Mouse (Mus musculus) hindbrain, postnatal 0 days (tissue): ENCODE results near the gene Glis2. TPM values are rescaled to one million over a fixed set of nuclear protein-coding genes. Genes with fewer than 3 reads are reported as not detected.

Experiments
- ATAC-seq: fragments of 200-750 bp; cut with Nextera tagmentation; 2 replicates; pipeline ENCODE4 v1.8.0; 2017; ENCODE audit warnings: mild to moderate bottlenecking, moderate TSS enrichment, moderate library complexity
- DNase-seq: peaks from one replicate; pipeline ENCODE4 v3.0.0-alpha.2; 2015; ENCODE audit warnings: low spot score
- H3K27ac ChIP-seq: fragments of 300-500 bp; sonication (generic); 2 replicates; pipeline ENCODE4 v1.5.1; 2014; ENCODE audit warnings: mild to moderate bottlenecking
- H3K27me3 ChIP-seq: fragments of 300-500 bp; sonication (generic); 2 replicates; pipeline ENCODE4 v1.6.1; 2014; ENCODE audit warnings: low read length, mixed read lengths; ENCODE audit not compliant: insufficient read depth
- H3K36me3 ChIP-seq: fragments of 300-500 bp; sonication (generic); 2 replicates; pipeline ENCODE4 v1.6.1; 2014; ENCODE audit warnings: low read length, mixed read lengths; ENCODE audit not compliant: insufficient read depth
- H3K4me1 ChIP-seq: fragments of 300-500 bp; sonication (generic); 2 replicates; pipeline ENCODE4 v1.6.1; 2014; ENCODE audit warnings: antibody characterized with exemption, low read length, mixed read lengths; ENCODE audit not compliant: insufficient read depth
- H3K4me2 ChIP-seq: fragments of 300-500 bp; sonication (generic); 2 replicates; pipeline ENCODE4 v1.6.1; 2014; ENCODE audit warnings: low read depth, mild to moderate bottlenecking, low read length, moderate library complexity, mixed read lengths
- H3K4me3 ChIP-seq: fragments of 300-500 bp; sonication (generic); 2 replicates; pipeline ENCODE4 v1.5.1; 2014; ENCODE audit warnings: low read length
- H3K9ac ChIP-seq: fragments of 300-500 bp; sonication (generic); replicated peaks from 2 replicates; pipeline ENCODE4 v1.6.1; 2014; ENCODE audit warnings: mild to moderate bottlenecking, low read length, moderate library complexity, mixed read lengths
- H3K9me3 ChIP-seq: fragments of 300-500 bp; sonication (generic); 2 replicates; pipeline ENCODE4 v1.6.1; 2016; ENCODE audit warnings: low read length, mixed read lengths
- CTCF ChIP-seq: IDR thresholded peaks from 2 replicates; pipeline ENCODE4 v1.5.1; 2016; ENCODE audit warnings: antibody characterized with exemption, control low read depth, low read depth
- WGBS: fragments of 180-500 bp; shearing (Covaris S2); extraction: QIAGEN DNeasy Blood & Tissue Kit; methylation state at CpG from one replicate; pipeline ENCODE4 v1.1.7; 2014; 5-methylcytosine and 5-hydroxymethylcytosine counted together
- polyA plus RNA-seq: library from polyadenylated mRNA; unstranded; fragments of >200 nt; fragmentation: Nextera tagmentation; extraction: Ambion mirVana; gene quantifications from 2 replicates; pipeline ENCODE4 v1.2.1, GENCODE M21; 2015
- total RNA-seq: library from RNA; depleted of rRNA; stranded (reverse); fragments of >200 nt; gene quantifications from 2 replicates; pipeline ENCODE4 v1.2.3, GENCODE M21; 2014

The Glis2 gene
- total and polyA plus RNA-seq, 2 experiments from 2014 or later, result 12.0 to 25.8 TPM

- Histone ChIP-seq H3K9ac (no peak overlapping the region), H3K27ac (no peak overlapping the region), H3K4me1 (peaks cover 43% of the 10 kb centered on the region), H3K36me3 (no peaks in the 10 kb centered on the region), H3K4me2 (no peak overlapping the region), H3K4me3 (no peak overlapping the region), H3K27me3 (no peaks in the 10 kb centered on the region), H3K9me3 (no peaks in the 10 kb centered on the region)
- DNase-seq (no peak), ATAC-seq (no peak)
- WGBS, result 8% methylated on average over 3 of the region's 3 CpGs
- no peak for TF ChIP-seq CTCF
These were observed 7.7 kb downstream of the Glis2 start for GRCm38 (mm10) chr16:4602189-4602588.

- H3K9me3 ChIP-seq, result no peaks in the 10 kb centered on the region
- 31% methylated on average over 7 of the region's 7 CpGs for WGBS
- H3K4me2 ChIP-seq, result no peak overlapping the region
- no peak for DNase-seq
- H3K27me3 ChIP-seq, result no peaks in the 10 kb centered on the region
- no peak overlapping the region for H3K9ac ChIP-seq
- ATAC-seq, result no peak
- H3K4me1 ChIP-seq, result peaks cover 36% of the 10 kb centered on the region
- no peaks in the 10 kb centered on the region for H3K36me3 ChIP-seq
- no peak overlapping the region for H3K4me3 ChIP-seq
- H3K27ac ChIP-seq, result peak overlapping the region; percentile 32; the same call in 1 of the 2 replicates
- no peak for TF ChIP-seq CTCF
These were observed 8.4 kb downstream of the Glis2 start for GRCm38 (mm10) chr16:4602766-4603452.

- H3K4me3 ChIP-seq, result no peak overlapping the region
- no peak overlapping the region for H3K4me2 ChIP-seq
- H3K36me3 ChIP-seq, result no peaks in the 10 kb centered on the region
- no peak overlapping the region for H3K9ac ChIP-seq
- no peak overlapping the region for H3K27ac ChIP-seq
- ATAC-seq (no peak), DNase-seq (no peak)
- H3K27me3 ChIP-seq, result no peaks in the 10 kb centered on the region
- peaks cover 33% of the 10 kb centered on the region for H3K4me1 ChIP-seq
- 75% methylated on average over 1 of the region's 1 CpGs for WGBS
- no peak for TF ChIP-seq CTCF
- H3K9me3 ChIP-seq, result no peaks in the 10 kb centered on the region
These were observed 8.9 kb downstream of the Glis2 start for GRCm38 (mm10) chr16:4603453-4603837.

GRCm38 (mm10) chr16:4604293-4604837 is 9.9 kb downstream of the Glis2 start:
- Histone ChIP-seq H3K9ac (no peak overlapping the region), H3K4me3 (no peak overlapping the region), H3K27me3 (no peaks in the 10 kb centered on the region), H3K9me3 (no peaks in the 10 kb centered on the region), H3K36me3 (no peaks in the 10 kb centered on the region; the same call in 1 of the 2 replicates), H3K27ac (no peak overlapping the region), H3K4me1 (peaks cover 23% of the 10 kb centered on the region), H3K4me2 (no peak overlapping the region)
- DNase-seq (no peak), ATAC-seq (no peak)
- WGBS, result 69% methylated on average over 11 of the region's 11 CpGs
- no peak for TF ChIP-seq CTCF

GRCm38 (mm10) chr16:4605514-4606131 is 11.1 kb downstream of the Glis2 start:
- no peak overlapping the region for H3K9ac ChIP-seq
- peaks cover 3% of the 10 kb centered on the region for H3K36me3 ChIP-seq
- ATAC-seq, result no peak
- no peaks in the 10 kb centered on the region for H3K27me3 ChIP-seq
- WGBS, result 44% methylated on average over 13 of the region's 13 CpGs
- H3K27ac ChIP-seq, result no peak overlapping the region
- no peak for DNase-seq
- H3K4me3 ChIP-seq, result no peak overlapping the region
- H3K4me1 ChIP-seq, result peaks cover 22% of the 10 kb centered on the region
- H3K9me3 ChIP-seq, result no peaks in the 10 kb centered on the region
- no peak overlapping the region for H3K4me2 ChIP-seq
- no peak for TF ChIP-seq CTCF

GRCm38 (mm10) chr16:4606431-4607084 is 12.0 kb downstream of the Glis2 start:
- peaks cover 22% of the 10 kb centered on the region for H3K4me1 ChIP-seq
- no peak overlapping the region for H3K4me3 ChIP-seq
- H3K27ac ChIP-seq, result peak overlapping the region; percentile 2; the same call in 1 of the 2 replicates
- no peak overlapping the region for H3K9ac ChIP-seq
- WGBS, result 39% methylated on average over 5 of the region's 5 CpGs
- no peak overlapping the region for H3K4me2 ChIP-seq
- DNase-seq (peak; percentile 74), ATAC-seq (no peak)
- no peaks in the 10 kb centered on the region for H3K27me3 ChIP-seq
- H3K9me3 ChIP-seq, result no peaks in the 10 kb centered on the region
- TF ChIP-seq CTCF, result peak; percentile 71
- peaks cover 10% of the 10 kb centered on the region for H3K36me3 ChIP-seq
